ENCODE assay signal across 12 mouse cellular contexts in genomic region chr5:9086924-9087719, GRCm38 (mm10). TPM values are rescaled to one million over a fixed set of nuclear protein-coding genes. Genes with fewer than 3 reads are reported as not detected.
A peak's percentile ranks its signal among the peaks of the same experiment; 100 is the strongest.
DNase-seq lines count a peak whose midpoint lies in the region; ATAC-seq lines count a peak whose summit lies in the region.
"Had no signal": no experiment of that assay in that cellular context is flagged by ENCODE, and none has a peak within 500 bp of the region (broad histone marks: within the 10 kb centered on the region; RNA-seq: fewer than 3 reads in every experiment).

No protein-coding gene starts in this region.

- H3K4me1 ChIP-seq in kidney, embryonic 14.5 days (ENCODE audit: control insufficient read depth, insufficient read depth, low read length) = no peaks in the 10 kb centered on the region
- H3K4me1 ChIP-seq in stomach, embryonic 16.5 days (ENCODE audit: control insufficient read depth, insufficient read depth, low read length) = no peaks in the 10 kb centered on the region
- no peaks in the 10 kb centered on the region for H3K4me1 ChIP-seq in neural tube, embryonic 15.5 days
- H3K4me1 ChIP-seq: embryonic facial prominence, embryonic 10.5 days; midbrain, embryonic 10.5 days had no signal

- no peaks in the 10 kb centered on the region for H3K27me3 ChIP-seq in kidney, embryonic 14.5 days (ENCODE audit: control insufficient read depth, insufficient read depth, low read length)
- no peaks in the 10 kb centered on the region for H3K27me3 ChIP-seq in stomach, embryonic 16.5 days (ENCODE audit: control insufficient read depth, insufficient read depth, low read length)
- no peaks in the 10 kb centered on the region for H3K27me3 ChIP-seq in neural tube, embryonic 15.5 days (replicated peaks)

- WGBS in kidney, embryonic 14.5 days = 77% methylated on average over 3 of the region's 3 CpGs
- WGBS in stomach, embryonic 16.5 days = 74% methylated on average over 3 of the region's 3 CpGs
- 81% methylated on average over 3 of the region's 3 CpGs for WGBS in neural tube, embryonic 15.5 days

- H3K27ac ChIP-seq in kidney, embryonic 14.5 days (ENCODE audit: low read depth, low read length) = no peak overlapping the region
- no peak overlapping the region for H3K27ac ChIP-seq in stomach, embryonic 16.5 days (ENCODE audit: low read length)
- no peak overlapping the region for H3K27ac ChIP-seq in neural tube, embryonic 15.5 days (replicated peaks)
- H3K27ac ChIP-seq: embryonic facial prominence, embryonic 10.5 days; midbrain, embryonic 10.5 days had no signal

- H3K9me3 ChIP-seq in kidney, embryonic 14.5 days (ENCODE audit: control insufficient read depth, low read length) = no peaks in the 10 kb centered on the region
- no peaks in the 10 kb centered on the region for H3K9me3 ChIP-seq in stomach, embryonic 16.5 days (replicated peaks; ENCODE audit: control insufficient read depth, low read length)
- H3K9me3 ChIP-seq in neural tube, embryonic 15.5 days (replicated peaks) = no peaks in the 10 kb centered on the region
- H3K9me3 ChIP-seq: embryonic facial prominence, embryonic 10.5 days; midbrain, embryonic 10.5 days had no signal

- H3K36me3 ChIP-seq in kidney, embryonic 14.5 days (ENCODE audit: control insufficient read depth, insufficient read depth, low read length) = no peaks in the 10 kb centered on the region
- H3K36me3 ChIP-seq in stomach, embryonic 16.5 days (ENCODE audit: control insufficient read depth, insufficient read depth, low read length) = no peaks in the 10 kb centered on the region
- H3K36me3 ChIP-seq in neural tube, embryonic 15.5 days = no peaks in the 10 kb centered on the region
- H3K36me3 ChIP-seq: embryonic facial prominence, embryonic 10.5 days; midbrain, embryonic 10.5 days had no signal

- 0 out of 2 replicates have a peak, but pooled peaks have one; percentile 32 for ATAC-seq in kidney, embryonic 14.5 days (ENCODE audit: low FRiP score, low TSS enrichment)
- ATAC-seq in inflammation-experienced regulatory T-cells, adult 6 months = peak; percentile 93
- ATAC-seq in stomach, embryonic 16.5 days (ENCODE audit: insufficient read depth, low FRiP score) = peak; percentile 13; the same call in 1 of the 2 replicates
- ATAC-seq in neural tube, embryonic 15.5 days (ENCODE audit: low FRiP score) = no peak

- no peak overlapping the region for H3K4me2 ChIP-seq in kidney, embryonic 14.5 days (replicated peaks; ENCODE audit: low read depth, low read length)
- no peak overlapping the region for H3K4me2 ChIP-seq in stomach, embryonic 16.5 days (ENCODE audit: low read depth, low read length)
- no peak overlapping the region for H3K4me2 ChIP-seq in neural tube, embryonic 15.5 days

- no peak overlapping the region for H3K4me3 ChIP-seq in kidney, embryonic 14.5 days (ENCODE audit: low read length)
- H3K4me3 ChIP-seq in stomach, embryonic 16.5 days (replicated peaks; ENCODE audit: low read length) = no peak overlapping the region
- H3K4me3 ChIP-seq in neural tube, embryonic 15.5 days (replicated peaks) = no peak overlapping the region
- H3K4me3 ChIP-seq: embryonic facial prominence, embryonic 10.5 days; midbrain, embryonic 10.5 days had no signal

- DNase-seq in kidney, postnatal 10 days = no peak
- DNase-seq in spleen, postnatal 36 days (ENCODE audit: low spot score in 2 of 2) = peak; percentile 81 to 82
- DNase-seq in spleen, adult 12 weeks (ENCODE audit: low spot score) = no peak
- DNase-seq in ovary, postnatal 14 days (ENCODE audit: low spot score) = no peak
- DNase-seq: heart, postnatal 14 days; kidney, adult 8-10 months had no signal

- H3K9ac ChIP-seq in kidney, embryonic 14.5 days (ENCODE audit: low read depth, low read length) = no peak overlapping the region
- no peak overlapping the region for H3K9ac ChIP-seq in stomach, embryonic 16.5 days (ENCODE audit: low read length)
- H3K9ac ChIP-seq in neural tube, embryonic 15.5 days (replicated peaks) = no peak overlapping the region

RNA-seq across cellular contexts. Expression of gene Tmem243, which starts 13.3 kb away (rescaled TPM):
- 27.7 and 28.1 TPM in 2 replicates for polyA plus RNA-seq in kidney, embryonic 14.5 days (2014; fragmentation: Nextera tagmentation; extraction: Ambion mirVana)
- polyA plus RNA-seq in inflammation-experienced regulatory T-cells, adult 6 months (2017; shearing (Covaris generic)) = 10 to 100 TPM; 26.4 to 54.2 (median 46.2) TPM
- 6.9 and 7.9 TPM in 2 replicates for polyA plus RNA-seq in stomach, embryonic 16.5 days (2015; fragmentation: Nextera tagmentation; extraction: Ambion mirVana)
- polyA plus RNA-seq in neural tube, embryonic 15.5 days (2015; fragmentation: Nextera tagmentation; extraction: Ambion mirVana) = 11.5 and 12.7 TPM in 2 replicates

Comparison
In these comparisons a context has a peak if more than half of its experiments do, and no peak if none do; other contexts are left out.
1. DNase-seq: peak in spleen, postnatal 36 days (2 of 2); none in kidney, postnatal 10 days (single experiment), spleen, adult 12 weeks (single experiment) and ovary, postnatal 14 days (single experiment).